Mouse (Mus musculus) E14TG2a.4 (cell line): Measurements from ENCODE around the gene Sf3a2.
"Not testable (repeated sequence)": the region's sequence is repeated elsewhere in the genome, so short reads cannot be mapped to it uniquely, and the experiment has no call there.

Source experiments
- H3K27me3 ChIP-seq: 2 replicates; pipeline ENCODE4 v1.6.1; 2014; ENCODE audit warnings: low read length, control low read depth; ENCODE audit not compliant: insufficient read depth
- H3K36me3 ChIP-seq: 2 replicates; pipeline ENCODE4 v1.6.1; 2014; ENCODE audit warnings: low read length, control low read depth; ENCODE audit not compliant: insufficient read depth
- H3K4me1 ChIP-seq: replicated peaks from 2 replicates; pipeline ENCODE4 v1.6.1; 2014; ENCODE audit warnings: low read depth, low read length, control low read depth
- H3K4me3 ChIP-seq: replicated peaks from 2 replicates; pipeline ENCODE4 v1.5.1; 2014; ENCODE audit warnings: mild to moderate bottlenecking, low read length
- H3K9me3 ChIP-seq: 2 replicates; pipeline ENCODE4 v1.6.1; 2014; ENCODE audit warnings: low read length, control low read depth
- CTCF ChIP-seq: conservative IDR thresholded peaks from 2 replicates; pipeline ENCODE4 v1.5.1; 2014; ENCODE audit warnings: low read length
- NANOG ChIP-seq: IDR thresholded peaks from 2 replicates; pipeline ENCODE4 v1.6.1; 2014; ENCODE audit warnings: borderline replicate concordance, low read length, mixed read lengths
- POU5F1 ChIP-seq: IDR thresholded peaks from 2 replicates; pipeline ENCODE4 v1.6.1; 2014; ENCODE audit warnings: low read length, borderline replicate concordance

Gene Sf3a2

DNA sequence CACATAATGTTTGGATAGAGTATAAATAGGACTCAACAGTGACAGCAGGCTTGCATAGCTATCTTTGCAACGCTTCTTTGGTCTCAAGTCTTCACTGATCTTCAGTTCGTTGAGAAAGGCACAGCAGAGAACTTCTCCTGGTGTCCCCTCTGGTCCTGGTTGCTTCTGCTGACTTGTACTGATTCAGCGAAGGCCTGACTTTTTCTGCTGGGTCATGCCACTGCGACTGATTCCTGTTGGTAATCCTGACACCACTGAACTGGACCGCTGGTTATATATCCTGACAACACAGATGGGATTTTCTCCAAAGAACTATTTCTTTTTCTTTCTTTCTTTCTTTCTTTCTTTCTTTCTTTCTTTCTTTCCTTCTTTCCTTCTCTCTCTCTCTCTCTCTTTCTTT, 24.5 kb downstream of the Sf3a2 start:
- Histone ChIP-seq H3K36me3 (peaks cover 4% of the 10 kb centered on the region), H3K27me3 (no peaks in the 10 kb centered on the region), H3K4me3 (no peak overlapping the region), H3K4me1 (peaks cover 27% of the 10 kb centered on the region), H3K9me3 (no peaks in the 10 kb centered on the region)
- no peak for TF ChIP-seq POU5F1
- TF ChIP-seq CTCF = no peak
- TF ChIP-seq NANOG = no peak

- H3K36me3 ChIP-seq = peaks cover 12% of the 10 kb centered on the region
- H3K4me3 ChIP-seq = no peak overlapping the region
- H3K9me3 ChIP-seq = no peaks in the 10 kb centered on the region
- no peak for TF ChIP-seq POU5F1
- TF ChIP-seq CTCF = no peak
- no peak for TF ChIP-seq NANOG
- no peaks in the 10 kb centered on the region for H3K27me3 ChIP-seq
- H3K4me1 ChIP-seq = peaks cover 35% of the 10 kb centered on the region
Observed at GRCm38 (mm10) chr10:80823316-80823715, 25.3 kb downstream of the Sf3a2 start.

GRCm38 (mm10) chr10:80823847-80824643, 26.0 kb downstream of the Sf3a2 start:
- no peaks in the 10 kb centered on the region for H3K9me3 ChIP-seq
- peak overlapping the region; percentile 49; the same call in 1 of the 2 replicates for H3K4me3 ChIP-seq
- H3K27me3 ChIP-seq = no peaks in the 10 kb centered on the region
- H3K4me1 ChIP-seq = peaks cover 36% of the 10 kb centered on the region
- TF ChIP-seq NANOG = no peak
- no peak for TF ChIP-seq POU5F1
- TF ChIP-seq CTCF = no peak
- H3K36me3 ChIP-seq = peaks cover 18% of the 10 kb centered on the region

DNA sequence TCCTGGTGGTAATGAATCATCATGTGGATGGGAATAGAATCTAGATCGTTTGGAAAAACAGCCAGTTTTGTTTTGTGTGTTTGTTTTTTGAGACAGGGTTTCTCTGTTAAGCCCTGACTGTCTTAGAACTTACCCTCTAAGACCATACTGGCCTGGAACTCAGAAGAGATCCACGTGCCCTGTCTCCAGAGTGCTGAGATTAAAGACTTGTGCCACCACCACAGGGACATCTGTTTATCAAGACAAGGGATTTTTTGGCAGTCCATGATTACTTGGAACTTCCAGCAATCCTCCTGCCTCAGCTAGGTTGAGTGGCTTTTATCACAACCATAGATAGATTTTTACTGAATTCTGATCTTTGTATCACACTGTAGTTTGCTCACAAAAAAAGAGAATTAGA, 26.8 kb downstream of the Sf3a2 start:
- no peak overlapping the region for H3K4me3 ChIP-seq
- H3K9me3 ChIP-seq = no peaks in the 10 kb centered on the region
- peaks cover 25% of the 10 kb centered on the region for H3K36me3 ChIP-seq
- no peaks in the 10 kb centered on the region for H3K27me3 ChIP-seq
- H3K4me1 ChIP-seq = peaks cover 43% of the 10 kb centered on the region
- TF ChIP-seq NANOG = no peak
- TF ChIP-seq POU5F1 = no peak
- TF ChIP-seq CTCF = no peak

DNA sequence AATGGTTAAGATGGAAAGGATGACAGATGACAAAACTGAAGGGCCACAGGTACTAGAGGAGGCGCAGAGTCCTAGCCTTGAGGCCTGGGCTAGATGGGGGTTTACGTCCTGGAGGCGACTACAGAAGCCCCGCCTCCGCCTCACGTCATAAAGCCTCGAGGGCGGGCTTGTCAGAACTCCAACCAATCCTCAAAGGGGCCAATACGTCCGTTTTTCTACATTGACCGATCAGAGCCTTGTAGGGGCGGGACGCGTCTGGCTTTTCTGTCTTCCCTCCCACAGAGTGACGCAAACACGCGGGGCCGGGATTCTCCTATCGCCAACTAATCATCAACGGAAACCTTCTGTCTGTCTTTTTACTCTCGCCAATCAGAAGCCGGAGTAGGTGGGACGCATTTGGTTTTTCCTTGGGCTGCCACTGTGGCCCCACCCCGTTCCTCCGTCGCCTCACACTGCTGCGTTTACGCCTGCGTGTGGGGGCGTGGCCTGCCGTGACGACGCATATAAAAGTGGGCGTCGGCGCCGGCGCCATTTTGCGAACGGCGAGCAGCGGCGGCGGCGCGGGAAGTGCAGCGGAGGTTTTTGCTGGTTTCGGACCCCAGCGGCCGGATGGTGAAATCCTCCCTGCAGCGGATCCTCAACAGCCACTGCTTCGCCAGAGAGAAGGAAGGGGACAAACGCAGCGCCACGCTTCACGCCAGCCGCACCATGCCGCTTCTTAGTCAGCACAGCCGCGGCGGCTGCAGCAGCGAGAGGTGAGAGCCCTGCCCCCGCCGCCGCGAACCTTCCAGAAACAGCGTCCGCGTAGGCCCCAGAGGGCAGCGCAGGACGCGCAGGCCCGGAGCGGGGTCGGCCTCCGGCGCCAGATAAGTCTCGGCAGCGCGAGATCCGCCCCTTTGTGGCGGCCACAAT, 28.4 kb downstream of the Sf3a2 start, which contains the start of gene Oaz1:
Oaz1 (plus strand) TSS at position 506 of the 912 bp plus-strand sequence.
- Histone ChIP-seq H3K4me3 (peak within 1 kb of the TSS; percentile 89), H3K4me1 (peaks cover 58% of the 10 kb centered on the region), H3K36me3 (peaks cover 36% of the 10 kb centered on the region), H3K27me3 (no peaks in the 10 kb centered on the region), H3K9me3 (no peaks in the 10 kb centered on the region)
- TF ChIP-seq POU5F1 (no peak), CTCF (no peak), NANOG (no peak)

DNA sequence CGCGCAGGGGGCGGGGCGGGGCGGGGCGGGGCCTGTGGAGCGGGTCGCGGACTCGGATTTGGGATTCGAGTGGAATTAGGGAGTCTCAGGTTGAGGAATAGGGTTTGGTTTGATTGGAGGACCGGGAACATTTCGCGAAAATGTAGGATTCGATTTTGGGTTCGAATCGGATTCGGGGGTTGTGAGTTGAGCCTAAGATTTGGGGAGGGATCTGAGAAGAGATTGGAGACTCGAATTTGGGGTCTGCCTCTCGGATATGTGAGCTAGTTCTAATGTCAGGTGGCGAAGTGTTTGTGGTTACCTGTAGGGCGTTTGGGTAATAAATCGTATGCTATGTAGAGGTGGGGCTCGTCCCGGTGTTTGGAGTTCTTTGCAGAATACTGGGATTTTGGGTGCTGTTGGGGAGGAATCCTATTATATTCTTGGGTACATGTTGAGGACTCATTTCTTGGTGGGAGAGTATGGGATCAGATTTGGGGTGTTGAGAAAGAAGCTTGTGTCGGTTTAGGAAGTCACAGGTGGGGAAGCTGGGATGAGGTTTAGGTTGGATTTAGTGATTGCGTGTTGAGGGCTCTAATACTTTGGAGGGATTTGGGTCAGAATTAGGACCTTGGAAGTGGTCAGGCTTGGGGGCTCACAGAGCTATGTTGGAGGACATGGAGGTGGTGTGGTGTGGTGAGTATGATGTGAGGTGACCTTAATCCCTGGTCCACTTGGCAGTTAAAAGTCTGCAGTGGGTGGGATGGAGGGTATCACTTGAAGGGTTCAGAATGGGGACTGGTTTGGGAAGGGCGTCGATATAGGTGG, 29.3 kb downstream of the Sf3a2 start:
- TF ChIP-seq POU5F1 = no peak
- no peak for TF ChIP-seq NANOG
- TF ChIP-seq CTCF = no peak
- peaks cover 36% of the 10 kb centered on the region for H3K36me3 ChIP-seq
- peak overlapping the region; percentile 89 for H3K4me3 ChIP-seq
- peaks cover 64% of the 10 kb centered on the region for H3K4me1 ChIP-seq
- H3K9me3 ChIP-seq = no peaks in the 10 kb centered on the region
- peaks cover 2% of the 10 kb centered on the region for H3K27me3 ChIP-seq

GRCm38 (mm10) chr10:80827870-80828420, 29.9 kb downstream of the Sf3a2 start:
- H3K27me3 ChIP-seq = peaks cover 8% of the 10 kb centered on the region
- peaks cover 64% of the 10 kb centered on the region for H3K4me1 ChIP-seq
- no peaks in the 10 kb centered on the region for H3K9me3 ChIP-seq
- peak overlapping the region; percentile 89 for H3K4me3 ChIP-seq
- H3K36me3 ChIP-seq = peaks cover 36% of the 10 kb centered on the region
- TF ChIP-seq POU5F1 (no peak), NANOG (no peak), CTCF (no peak)

- Histone ChIP-seq H3K4me1 (peaks cover 64% of the 10 kb centered on the region), H3K36me3 (peaks cover 36% of the 10 kb centered on the region), H3K27me3 (peaks cover 15% of the 10 kb centered on the region)
- H3K4me3 ChIP-seq, H3K9me3 ChIP-seq: not testable (repeated sequence)
Observed at GRCm38 (mm10) chr10:80828587-80828986, 30.6 kb downstream of the Sf3a2 start.
